Mouse (Mus musculus) G1E (cell line): Measurements from ENCODE around the gene Zfp362.

Experiments
- CTCF ChIP-seq: IDR thresholded peaks from 2 replicates; pipeline ENCODE4 v1.5.1; 2012; ENCODE audit warnings: low read depth, low read length, inconsistent platforms, mixed read lengths
- GATA1 ChIP-seq: IDR thresholded peaks from 2 replicates; pipeline ENCODE4 v1.6.1; 2012; ENCODE audit warnings: borderline replicate concordance, low read length, inconsistent platforms, mixed read lengths

- TF ChIP-seq CTCF (no peak), GATA1 (no peak)
Measured at GRCm38 (mm10) chr4:128768120-128768519, 37.7 kb downstream of the Zfp362 start.
